ENCODE assay signal across 17 mouse cellular contexts in genomic region chr1:165077313-165077712, GRCm38 (mm10).
DNase-seq lines count a peak whose midpoint lies in the region; ATAC-seq and TF ChIP-seq lines count a peak whose summit lies in the region.
"Had no signal": no experiment of that assay in that cellular context is flagged by ENCODE, and none has a peak within 500 bp of the region (broad histone marks: within the 10 kb centered on the region; RNA-seq: fewer than 3 reads in every experiment).

No protein-coding gene starts in this region.

- WGBS in hindbrain, embryonic 13.5 days, result 67% methylated on average over 4 of the region's 4 CpGs
- WGBS in hindbrain, embryonic 12.5 days, result 82% methylated on average over 4 of the region's 4 CpGs
- WGBS in midbrain, embryonic 12.5 days, result 76% methylated on average over 4 of the region's 4 CpGs
- 82% methylated on average over 4 of the region's 4 CpGs for WGBS in midbrain, embryonic 11.5 days
- 59% methylated on average over 4 of the region's 4 CpGs for WGBS in hindbrain, postnatal 0 days
- 63% methylated on average over 4 of the region's 4 CpGs for WGBS in neural tube, embryonic 14.5 days

- ATAC-seq in hindbrain, embryonic 13.5 days (ENCODE audit: low FRiP score), result no peak
- no peak for ATAC-seq in hindbrain, embryonic 12.5 days (ENCODE audit: low FRiP score)
- ATAC-seq in midbrain, embryonic 12.5 days (ENCODE audit: low FRiP score, low read depth), result no peak
- no peak for ATAC-seq in midbrain, embryonic 11.5 days (ENCODE audit: low FRiP score)
- no peak for ATAC-seq in hindbrain, postnatal 0 days
- ATAC-seq in neural tube, embryonic 14.5 days (ENCODE audit: low read depth), result no peak
- ATAC-seq: forebrain, embryonic 14.5 days had no signal

- no peak overlapping the region for H3K4me2 ChIP-seq in hindbrain, embryonic 13.5 days
- H3K4me2 ChIP-seq in hindbrain, embryonic 12.5 days (replicated peaks), result no peak overlapping the region
- H3K4me2 ChIP-seq in midbrain, embryonic 12.5 days (replicated peaks), result no peak overlapping the region
- no peak overlapping the region for H3K4me2 ChIP-seq in midbrain, embryonic 11.5 days
- H3K4me2 ChIP-seq in hindbrain, postnatal 0 days (ENCODE audit: low read depth, low read length), result no peak overlapping the region
- H3K4me2 ChIP-seq in neural tube, embryonic 14.5 days (ENCODE audit: low read depth, low read length), result no peak overlapping the region
- H3K4me2 ChIP-seq: heart, embryonic 13.5 days; liver, embryonic 13.5 days; stomach, embryonic 15.5 days had no signal

- no peak overlapping the region for H3K4me3 ChIP-seq in hindbrain, embryonic 13.5 days
- H3K4me3 ChIP-seq in hindbrain, embryonic 12.5 days, result no peak overlapping the region
- no peak overlapping the region for H3K4me3 ChIP-seq in midbrain, embryonic 12.5 days
- H3K4me3 ChIP-seq in midbrain, embryonic 11.5 days (ENCODE audit: low read depth, low read length), result no peak overlapping the region
- no peak overlapping the region for H3K4me3 ChIP-seq in hindbrain, postnatal 0 days (ENCODE audit: low read length)
- H3K4me3 ChIP-seq in neural tube, embryonic 14.5 days (ENCODE audit: low read depth, low read length), result no peak overlapping the region
- H3K4me3 ChIP-seq: heart, embryonic 13.5 days; liver, embryonic 13.5 days; myocyte; stomach, embryonic 15.5 days had no signal

- H3K36me3 ChIP-seq in hindbrain, embryonic 13.5 days, result no peaks in the 10 kb centered on the region
- no peaks in the 10 kb centered on the region for H3K36me3 ChIP-seq in hindbrain, embryonic 12.5 days
- no peaks in the 10 kb centered on the region for H3K36me3 ChIP-seq in midbrain, embryonic 12.5 days
- no peaks in the 10 kb centered on the region for H3K36me3 ChIP-seq in midbrain, embryonic 11.5 days (ENCODE audit: control insufficient read depth, insufficient read depth, low read length)
- H3K36me3 ChIP-seq in hindbrain, postnatal 0 days (ENCODE audit: insufficient read depth, low read length), result no peaks in the 10 kb centered on the region
- H3K36me3 ChIP-seq in neural tube, embryonic 14.5 days (ENCODE audit: control insufficient read depth, insufficient read depth, low read length), result no peaks in the 10 kb centered on the region
- H3K36me3 ChIP-seq: heart, embryonic 13.5 days; liver, embryonic 13.5 days; stomach, embryonic 15.5 days had no signal

- DNase-seq in midbrain, embryonic 11.5 days (ENCODE audit: low spot score, missing footprints), result no peak
- no peak for DNase-seq in hindbrain, postnatal 0 days (ENCODE audit: low spot score)
- no peak for DNase-seq in spleen, postnatal 4 days (ENCODE audit: low spot score in 2 of 2)
- DNase-seq: adrenal gland, postnatal 10 days; cerebellum, adult 9-10 months; embryo, embryonic 11 days; gastrocnemius, postnatal 36 days; liver, embryonic 13.5 days; thymus, postnatal 14 days had no signal

- H3K27me3 ChIP-seq in hindbrain, embryonic 13.5 days, result no peaks in the 10 kb centered on the region
- no peaks in the 10 kb centered on the region for H3K27me3 ChIP-seq in hindbrain, embryonic 12.5 days
- no peaks in the 10 kb centered on the region for H3K27me3 ChIP-seq in midbrain, embryonic 12.5 days
- no peaks in the 10 kb centered on the region for H3K27me3 ChIP-seq in midbrain, embryonic 11.5 days (ENCODE audit: control insufficient read depth, insufficient read depth, low read length)
- no peaks in the 10 kb centered on the region for H3K27me3 ChIP-seq in hindbrain, postnatal 0 days (ENCODE audit: insufficient read depth, low read length)
- H3K27me3 ChIP-seq in neural tube, embryonic 14.5 days (ENCODE audit: control insufficient read depth, insufficient read depth, low read length), result no peaks in the 10 kb centered on the region
- H3K27me3 ChIP-seq: heart, embryonic 13.5 days; liver, embryonic 13.5 days; stomach, embryonic 15.5 days had no signal

- H3K27ac ChIP-seq in hindbrain, embryonic 13.5 days, result peak overlapping the region; percentile 96
- H3K27ac ChIP-seq in hindbrain, embryonic 12.5 days, result no peak overlapping the region
- H3K27ac ChIP-seq in midbrain, embryonic 12.5 days (replicated peaks), result 0 out of 2 replicates have a peak overlapping the region, but pooled peaks have one; percentile 20
- no peak overlapping the region for H3K27ac ChIP-seq in midbrain, embryonic 11.5 days (ENCODE audit: low read depth, low read length)
- peak overlapping the region; percentile 49; the same call in 1 of the 2 replicates for H3K27ac ChIP-seq in hindbrain, postnatal 0 days
- peak overlapping the region; percentile 7; the same call in 1 of the 2 replicates for H3K27ac ChIP-seq in neural tube, embryonic 14.5 days (ENCODE audit: low read depth, low read length)
- H3K27ac ChIP-seq: heart, embryonic 13.5 days; liver, embryonic 13.5 days; stomach, embryonic 15.5 days had no signal

- 0 out of 2 replicates have a peak, but pooled peaks cover 6% of the 10 kb centered on the region for H3K9me3 ChIP-seq in hindbrain, embryonic 13.5 days
- H3K9me3 ChIP-seq in hindbrain, embryonic 12.5 days (replicated peaks), result no peaks in the 10 kb centered on the region
- no peaks in the 10 kb centered on the region for H3K9me3 ChIP-seq in midbrain, embryonic 12.5 days
- no peaks in the 10 kb centered on the region for H3K9me3 ChIP-seq in midbrain, embryonic 11.5 days (ENCODE audit: control insufficient read depth, low read length)
- no peaks in the 10 kb centered on the region for H3K9me3 ChIP-seq in hindbrain, postnatal 0 days (ENCODE audit: low read length)
- no peaks in the 10 kb centered on the region for H3K9me3 ChIP-seq in neural tube, embryonic 14.5 days (ENCODE audit: control insufficient read depth, low read length)
- H3K9me3 ChIP-seq: liver, embryonic 13.5 days; stomach, embryonic 15.5 days had no signal

- peaks cover 29% of the 10 kb centered on the region for H3K4me1 ChIP-seq in hindbrain, embryonic 13.5 days (replicated peaks)
- peaks cover 12% of the 10 kb centered on the region for H3K4me1 ChIP-seq in hindbrain, embryonic 12.5 days
- peaks cover 16% of the 10 kb centered on the region for H3K4me1 ChIP-seq in midbrain, embryonic 12.5 days
- H3K4me1 ChIP-seq in midbrain, embryonic 11.5 days (ENCODE audit: control insufficient read depth, insufficient read depth, low read length), result peaks cover 17% of the 10 kb centered on the region
- H3K4me1 ChIP-seq in hindbrain, postnatal 0 days (ENCODE audit: insufficient read depth, low read length), result peaks cover 11% of the 10 kb centered on the region
- peaks cover 9% of the 10 kb centered on the region for H3K4me1 ChIP-seq in neural tube, embryonic 14.5 days (ENCODE audit: control insufficient read depth, insufficient read depth, low read length)
- H3K4me1 ChIP-seq: liver, embryonic 13.5 days; stomach, embryonic 15.5 days had no signal

- no peak for TF ChIP-seq CTCF in hindbrain, postnatal 0 days (IDR thresholded peaks at IDR 0.05; ENCODE audit: low read depth)

- no peak overlapping the region for H3K9ac ChIP-seq in hindbrain, embryonic 13.5 days
- no peak overlapping the region for H3K9ac ChIP-seq in hindbrain, embryonic 12.5 days
- no peak overlapping the region for H3K9ac ChIP-seq in midbrain, embryonic 12.5 days (replicated peaks)
- H3K9ac ChIP-seq in midbrain, embryonic 11.5 days (ENCODE audit: low read length), result no peak overlapping the region
- H3K9ac ChIP-seq in hindbrain, postnatal 0 days (replicated peaks; ENCODE audit: low read length), result no peak overlapping the region
- H3K9ac ChIP-seq in neural tube, embryonic 14.5 days (replicated peaks; ENCODE audit: low read depth, low read length), result no peak overlapping the region
- H3K9ac ChIP-seq: heart, embryonic 13.5 days; liver, embryonic 13.5 days; stomach, embryonic 15.5 days had no signal

Comparison
In these comparisons a context has a peak if more than half of its experiments do, and no peak if none do; other contexts are left out.
1. H3K27ac ChIP-seq: peak in hindbrain, embryonic 13.5 days (single experiment), midbrain, embryonic 12.5 days (single experiment), hindbrain, postnatal 0 days (single experiment) and neural tube, embryonic 14.5 days (single experiment); none in hindbrain, embryonic 12.5 days (single experiment) and midbrain, embryonic 11.5 days (single experiment).